Mouse (Mus musculus) intestine, embryonic 14.5 days (tissue): ENCODE measurements around the gene Tlr9. TPM values are rescaled to one million over a fixed set of nuclear protein-coding genes. Genes with fewer than 3 reads are reported as not detected.

Experiments
- ATAC-seq: fragments of 200-750 bp; cut with Nextera tagmentation; replicated peaks from 2 replicates; pipeline ENCODE4 v1.8.0; 2017; ENCODE audit warnings: low read depth, moderate number of reproducible peaks, moderate TSS enrichment, moderate library complexity; ENCODE audit not compliant: low FRiP score, low TSS enrichment
- DNase-seq: peaks from one replicate; pipeline ENCODE4 v3.0.0-alpha.2; 2018; ENCODE audit warnings: low spot score
- H3K27ac ChIP-seq: fragments of 300-500 bp; sonication (generic); 2 replicates; pipeline ENCODE4 v1.5.1; 2014; ENCODE audit warnings: low read depth, mild to moderate bottlenecking, control low read depth
- H3K27me3 ChIP-seq: fragments of 300-500 bp; sonication (generic); replicated peaks from 2 replicates; pipeline ENCODE4 v1.6.1; 2014; ENCODE audit warnings: low read length, control low read depth; ENCODE audit not compliant: control insufficient read depth, insufficient read depth
- H3K36me3 ChIP-seq: fragments of 300-500 bp; sonication (generic); 2 replicates; pipeline ENCODE4 v1.6.1; 2014; ENCODE audit warnings: low read length, control low read depth; ENCODE audit not compliant: control insufficient read depth, insufficient read depth
- H3K4me1 ChIP-seq: fragments of 300-500 bp; sonication (generic); replicated peaks from 2 replicates; pipeline ENCODE4 v1.6.1; 2014; ENCODE audit warnings: low read length, control low read depth, mixed read lengths; ENCODE audit not compliant: control insufficient read depth, insufficient read depth
- H3K4me2 ChIP-seq: fragments of 300-500 bp; sonication (generic); 2 replicates; pipeline ENCODE4 v1.6.1; 2014; ENCODE audit warnings: low read length
- H3K4me3 ChIP-seq: fragments of 300-500 bp; sonication (generic); 2 replicates; pipeline ENCODE4 v1.5.1; 2014; ENCODE audit warnings: low read depth, low read length, control low read depth, mixed read lengths
- H3K9ac ChIP-seq: fragments of 300-500 bp; sonication (generic); 2 replicates; pipeline ENCODE4 v1.6.1; 2014; ENCODE audit warnings: mild to moderate bottlenecking, low read length
- H3K9me3 ChIP-seq: fragments of 300-500 bp; sonication (generic); 2 replicates; pipeline ENCODE4 v1.6.1; 2016; ENCODE audit warnings: low read length, control low read depth; ENCODE audit not compliant: control insufficient read depth
- WGBS: fragments of 180-500 bp; shearing (Covaris S2); extraction: QIAGEN DNeasy Blood & Tissue Kit; methylation state at CpG from one replicate; pipeline ENCODE4 v1.1.7; 2014; 5-methylcytosine and 5-hydroxymethylcytosine counted together
- polyA plus RNA-seq: library from polyadenylated mRNA; unstranded; fragments of >200 nt; fragmentation: Nextera tagmentation; extraction: Ambion mirVana; gene quantifications from 2 replicates; pipeline ENCODE4 v1.2.1, GENCODE M21; 2014

Gene Tlr9
- polyA plus RNA-seq, 1 experiment from 2014 or later: 0.08 TPM

GRCm38 (mm10) chr9:106225469-106226150 lies 3.2 kb downstream of the Tlr9 start:
- Histone ChIP-seq H3K4me1 (peaks cover 12% of the 10 kb centered on the region), H3K27ac (peak overlapping the region; percentile 74; the same call in 1 of the 2 replicates), H3K36me3 (no peaks in the 10 kb centered on the region), H3K4me3 (peak overlapping the region; percentile 31), H3K27me3 (peaks cover 6% of the 10 kb centered on the region; the same call in 1 of the 2 replicates), H3K9me3 (no peaks in the 10 kb centered on the region), H3K9ac (peak overlapping the region; percentile 40), H3K4me2 (peak overlapping the region; percentile 71)
- no peak for DNase-seq
- ATAC-seq: 0 out of 2 replicates have a peak, but pooled peaks have one; percentile 32
- WGBS: 56% methylated on average over 24 of the region's 24 CpGs

GRCm38 (mm10) chr9:106226151-106226682 lies 3.8 kb downstream of the Tlr9 start:
- peak; percentile 75 for DNase-seq
- WGBS: 5% methylated on average over 34 of the region's 34 CpGs

GRCm38 (mm10) chr9:106227790-106228429 lies 5.5 kb downstream of the Tlr9 start:
- ATAC-seq: no peak

More at GRCm38 (mm10) chr9:106226151-106226682, 3.8 kb downstream of the Tlr9 start:
- peak; percentile 61 for ATAC-seq
- Histone ChIP-seq H3K4me1 (peaks cover 12% of the 10 kb centered on the region), H3K9ac (peak overlapping the region; percentile 40), H3K4me3 (peak overlapping the region; percentile 31), H3K36me3 (no peaks in the 10 kb centered on the region), H3K4me2 (peak overlapping the region; percentile 71), H3K9me3 (no peaks in the 10 kb centered on the region), H3K27me3 (peaks cover 6% of the 10 kb centered on the region; the same call in 1 of the 2 replicates), H3K27ac (peak overlapping the region; percentile 74)

GRCm38 (mm10) chr9:106230051-106230733 lies 7.8 kb downstream of the Tlr9 start:
- no peak overlapping the region for H3K27ac ChIP-seq
- ATAC-seq (no peak), DNase-seq (no peak)
- no peak overlapping the region for H3K9ac ChIP-seq
- H3K4me1 ChIP-seq: peaks cover 12% of the 10 kb centered on the region
- no peak overlapping the region for H3K4me2 ChIP-seq
- H3K9me3 ChIP-seq: no peaks in the 10 kb centered on the region
- WGBS: 81% methylated on average over 9 of the region's 9 CpGs
- H3K36me3 ChIP-seq: peaks cover 30% of the 10 kb centered on the region
- no peak overlapping the region for H3K4me3 ChIP-seq
- peaks cover 5% of the 10 kb centered on the region; the same call in 1 of the 2 replicates for H3K27me3 ChIP-seq

More at GRCm38 (mm10) chr9:106227790-106228429, 5.5 kb downstream of the Tlr9 start:
- WGBS: 65% methylated on average over 8 of the region's 8 CpGs
- no peak for DNase-seq
- Histone ChIP-seq H3K4me2 (no peak overlapping the region), H3K27me3 (peaks cover 6% of the 10 kb centered on the region; the same call in 1 of the 2 replicates), H3K4me1 (peaks cover 12% of the 10 kb centered on the region), H3K36me3 (peaks cover 7% of the 10 kb centered on the region), H3K4me3 (no peak overlapping the region), H3K9ac (no peak overlapping the region), H3K9me3 (no peaks in the 10 kb centered on the region), H3K27ac (no peak overlapping the region)

GRCm38 (mm10) chr9:106230734-106231106 lies 8.3 kb downstream of the Tlr9 start:
- 50% methylated on average over 3 of the region's 3 CpGs for WGBS
- Histone ChIP-seq H3K4me3 (no peak overlapping the region), H3K4me1 (peaks cover 10% of the 10 kb centered on the region), H3K4me2 (no peak overlapping the region), H3K27me3 (no peaks in the 10 kb centered on the region), H3K36me3 (peaks cover 35% of the 10 kb centered on the region), H3K9me3 (no peaks in the 10 kb centered on the region), H3K27ac (no peak overlapping the region), H3K9ac (no peak overlapping the region)
- ATAC-seq: no peak
- no peak for DNase-seq

DNA sequence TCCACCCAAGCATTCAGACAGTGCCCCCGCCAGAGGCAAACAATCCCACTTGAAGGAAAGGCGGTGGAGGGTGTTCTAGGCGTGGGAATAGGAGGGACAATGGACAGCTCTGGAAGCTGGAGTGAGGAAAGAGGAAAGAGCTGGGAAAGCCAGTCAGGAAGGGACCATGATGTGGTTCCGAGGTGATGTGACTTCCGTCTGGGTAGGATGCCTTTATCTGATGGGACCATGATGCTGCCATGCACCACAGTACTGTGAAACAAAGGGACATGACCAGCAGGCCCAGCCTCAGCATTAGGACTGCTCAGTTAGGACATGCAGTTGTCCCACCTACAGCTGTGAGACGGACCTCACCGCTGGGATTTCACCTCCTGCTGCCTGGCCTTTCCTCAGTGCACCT lies 8.8 kb downstream of the Tlr9 start:
- no peak overlapping the region for H3K27ac ChIP-seq
- no peaks in the 10 kb centered on the region for H3K27me3 ChIP-seq
- DNase-seq (no peak), ATAC-seq (no peak)
- H3K9ac ChIP-seq: no peak overlapping the region
- no peak overlapping the region for H3K4me3 ChIP-seq
- H3K36me3 ChIP-seq: peaks cover 40% of the 10 kb centered on the region
- H3K4me1 ChIP-seq: peaks cover 5% of the 10 kb centered on the region
- H3K9me3 ChIP-seq: no peaks in the 10 kb centered on the region
- H3K4me2 ChIP-seq: no peak overlapping the region
- WGBS: 73% methylated on average over 7 of the region's 7 CpGs

GRCm38 (mm10) chr9:106231816-106232215 lies 9.4 kb downstream of the Tlr9 start:
- 69% methylated on average over 4 of the region's 4 CpGs for WGBS
- peaks cover 46% of the 10 kb centered on the region for H3K36me3 ChIP-seq
- H3K9me3 ChIP-seq: no peaks in the 10 kb centered on the region
- no peak overlapping the region for H3K4me3 ChIP-seq
- ATAC-seq (no peak), DNase-seq (no peak)
- peaks cover 4% of the 10 kb centered on the region for H3K4me1 ChIP-seq
- H3K9ac ChIP-seq: no peak overlapping the region
- no peak overlapping the region for H3K4me2 ChIP-seq
- no peak overlapping the region for H3K27ac ChIP-seq
- H3K27me3 ChIP-seq: no peaks in the 10 kb centered on the region

DNA sequence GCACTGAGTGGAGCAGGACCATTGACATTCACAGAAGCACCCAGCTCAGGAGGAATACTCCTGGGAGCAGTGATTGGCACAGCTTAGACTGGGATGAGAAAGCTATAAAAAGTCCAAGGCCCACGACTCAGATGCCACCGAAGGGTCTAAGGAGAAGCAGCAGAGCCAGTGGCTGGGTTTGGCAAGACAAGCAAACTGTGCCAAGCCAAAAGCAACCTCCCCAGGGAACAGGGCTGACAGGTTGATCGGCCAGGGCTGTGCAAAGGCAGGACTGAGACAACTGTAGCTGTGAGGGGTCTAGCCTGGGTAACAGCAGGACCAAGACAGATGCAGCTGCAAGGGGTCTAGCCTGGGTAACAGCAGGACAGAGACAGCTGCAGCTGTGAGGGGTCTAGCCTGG lies 10.6 kb downstream of the Tlr9 start:
- Histone ChIP-seq H3K4me2 (no peak overlapping the region), H3K4me1 (no peaks in the 10 kb centered on the region), H3K27me3 (no peaks in the 10 kb centered on the region), H3K36me3 (peaks cover 58% of the 10 kb centered on the region), H3K9me3 (no peaks in the 10 kb centered on the region), H3K4me3 (no peak overlapping the region), H3K27ac (no peak overlapping the region), H3K9ac (no peak overlapping the region)
- DNase-seq: no peak
- ATAC-seq: no peak
- WGBS: 95% methylated on average over 3 of the region's 3 CpGs
